Mouse (Mus musculus) T-helper 17 cell (primary cell): ENCODE data around the gene Prdx6.
"Not testable (repeated sequence)": the region's sequence is repeated elsewhere in the genome, so short reads cannot be mapped to it uniquely, and the experiment has no call there.

ENCODE experiments used
- in situ Hi-C, 2 experiments: fragments of 300-600 bp; cut with MboI, MseI; formaldehyde crosslinking; loops; 1 replicate in 1 of 2; 2 replicates in 1 of 2; pipeline ENCODE4 v1.15.1; 2025; ENCODE audit warnings: high pct_unique_total_duplicates in 2 of 2

Prdx6 gene

GRCm38 (mm10) chr1:161251417-161252265 is 622 bp upstream of the Prdx6 start:
- in situ Hi-C loops = no loop called here

DNA sequence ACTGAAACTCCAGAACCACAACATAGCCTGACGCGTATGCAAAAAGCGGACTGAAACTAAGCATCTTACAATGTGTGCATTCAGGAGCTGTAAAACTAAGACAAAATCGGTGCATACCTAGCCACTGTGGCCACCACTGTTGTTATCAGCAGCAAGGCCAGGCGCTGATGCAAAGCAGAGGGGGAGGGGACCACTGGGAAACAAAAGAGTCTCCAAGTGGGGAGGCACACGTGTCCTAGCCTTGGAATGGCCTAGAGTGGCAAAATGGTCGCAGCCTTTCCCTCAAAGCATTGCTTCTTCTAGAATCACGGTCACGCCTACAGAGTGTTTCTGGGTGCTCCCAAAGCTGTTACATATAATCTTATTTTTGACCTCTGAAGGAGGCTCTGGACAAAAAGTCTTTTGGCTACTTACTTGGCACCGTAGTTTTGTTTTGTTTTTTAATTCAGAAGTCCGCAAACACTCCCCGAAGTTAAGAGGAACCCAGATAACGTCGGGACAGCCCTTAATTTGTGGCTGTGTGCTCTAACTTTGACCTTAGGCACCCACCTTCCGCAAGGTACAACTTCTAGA is 902 bp downstream of the Prdx6 start:
- in situ Hi-C loops = no loop called here

DNA sequence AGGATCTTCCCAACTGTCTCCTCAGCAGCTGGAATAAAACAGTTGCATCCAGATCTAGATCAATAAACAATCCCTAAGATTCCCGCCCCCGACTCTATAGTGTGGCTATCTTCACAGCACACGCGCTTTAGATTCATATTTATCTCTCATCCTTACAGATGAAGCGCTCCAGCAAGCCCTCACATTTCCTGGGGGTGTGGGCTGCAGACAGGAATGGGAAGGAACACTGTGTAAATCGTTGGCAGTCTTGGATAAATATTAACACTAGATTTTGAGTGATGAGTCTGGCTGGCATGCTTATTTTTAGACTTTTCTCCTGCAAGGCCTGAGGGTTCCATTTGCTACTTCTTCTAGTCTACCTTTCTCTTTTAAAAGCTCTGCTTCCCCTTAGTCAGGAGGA is 1.6 kb downstream of the Prdx6 start:
- in situ Hi-C loops = no loop called here

DNA sequence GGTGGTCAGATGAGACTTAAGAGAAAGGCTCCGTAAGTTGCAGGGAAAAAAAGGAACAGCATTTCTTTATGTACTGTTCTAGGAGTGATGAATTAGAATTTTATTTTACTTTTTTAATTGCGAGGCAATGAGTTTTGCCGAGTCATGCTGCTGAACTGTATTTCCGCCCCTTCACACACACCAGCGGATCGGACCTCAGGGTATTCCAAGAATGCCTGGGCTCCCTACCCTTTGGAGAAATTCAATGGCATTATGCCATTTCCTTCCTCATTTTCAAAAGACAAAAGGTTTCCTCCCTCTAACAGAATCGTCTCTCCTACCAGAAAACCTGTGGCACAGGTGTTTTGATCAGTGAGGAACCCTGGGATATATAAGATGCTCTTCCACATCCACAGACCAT is 2.3 kb downstream of the Prdx6 start:
- in situ Hi-C loops = no loop called here

- in situ Hi-C loops = no loop called here
These were observed 3.1 kb downstream of the Prdx6 start for GRCm38 (mm10) chr1:161247643-161248580.

GRCm38 (mm10) chr1:161247176-161247575 is 3.8 kb downstream of the Prdx6 start:
- in situ Hi-C loops = no loop called here

DNA sequence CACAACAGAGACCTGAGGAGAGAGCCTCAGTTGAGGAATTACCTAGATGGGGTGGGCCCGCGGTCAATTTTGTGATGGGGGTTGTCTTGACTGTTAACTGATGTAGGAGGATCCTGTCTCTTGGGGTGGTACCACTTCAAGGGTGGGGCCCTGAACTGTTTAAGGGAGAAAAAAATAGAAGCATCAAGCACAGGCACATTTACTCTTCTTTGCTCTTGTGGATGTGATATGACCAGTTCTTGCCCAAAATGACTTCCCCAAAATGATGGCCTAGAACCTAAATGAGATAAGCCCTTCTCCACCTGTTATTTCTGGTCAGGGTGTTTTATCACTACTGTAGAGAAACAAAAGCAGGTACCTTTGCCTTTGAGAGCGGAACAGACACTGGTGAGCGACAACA is 13.3 kb downstream of the Prdx6 start:
- in situ Hi-C loops = no loop called here

DNA sequence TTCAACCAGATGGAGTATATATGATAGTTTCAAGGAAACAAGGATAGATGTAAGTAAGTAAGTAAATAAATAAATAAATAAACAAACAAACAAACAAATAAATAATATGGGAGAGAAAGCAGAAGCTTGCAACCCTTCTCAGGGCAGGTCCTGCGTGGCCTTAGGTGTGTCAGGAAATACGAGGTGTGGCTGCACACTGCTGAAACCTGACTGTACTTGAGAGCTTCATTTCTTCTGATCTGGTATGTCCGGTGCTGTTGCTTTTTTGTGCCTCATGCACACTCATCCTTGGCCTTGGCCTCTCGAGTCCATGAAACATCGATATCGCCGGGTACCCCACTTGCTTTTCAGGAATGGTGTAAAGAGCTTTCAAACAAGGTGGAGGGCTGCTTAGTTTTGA is 13.7 kb downstream of the Prdx6 start:
- in situ Hi-C loops = no loop called here

DNA sequence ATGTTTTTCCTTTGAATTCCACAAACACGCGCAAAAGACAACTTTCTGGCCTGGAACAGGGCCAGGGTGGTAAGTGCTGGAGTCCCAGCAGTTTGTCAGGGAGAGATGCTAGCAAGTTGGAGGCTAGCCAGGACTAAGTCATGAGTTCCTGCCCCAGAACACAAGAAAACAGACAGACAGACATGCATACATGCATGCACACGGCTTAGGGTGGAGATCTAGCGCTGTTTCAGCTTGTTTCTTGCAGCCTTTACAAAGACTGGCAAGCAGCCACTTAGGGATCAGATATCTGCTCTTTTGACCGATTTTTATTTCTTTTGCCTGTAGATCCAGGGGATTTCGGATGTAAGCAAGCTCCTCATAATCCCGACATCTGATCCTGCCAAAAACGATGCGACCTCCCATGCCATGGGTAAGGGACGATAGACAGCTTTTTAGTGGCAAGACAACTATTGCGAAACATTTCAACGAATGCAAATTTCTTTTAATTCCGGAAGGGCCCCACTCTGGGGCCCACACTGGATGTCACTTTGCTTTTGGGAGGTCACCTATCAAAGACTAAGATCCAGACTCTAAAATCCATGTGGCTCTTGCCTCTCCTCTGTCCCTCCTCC is 17.7 kb downstream of the Prdx6 start:
- in situ Hi-C loops = no loop called here

- in situ Hi-C loops = no loop called here
These were observed 18.8 kb downstream of the Prdx6 start for GRCm38 (mm10) chr1:161232181-161232580.

- in situ Hi-C loops = no loop called here
These were observed 26.2 kb downstream of the Prdx6 start for GRCm38 (mm10) chr1:161224837-161225236.

- in situ Hi-C loops = loop anchor here (5.0 to 10.0 kb wide), 3 partner anchors 65 to 522 kb away; no protein-coding TSS in a partner anchor
These were observed 31.2 kb downstream of the Prdx6 start for GRCm38 (mm10) chr1:161219816-161220215.

DNA sequence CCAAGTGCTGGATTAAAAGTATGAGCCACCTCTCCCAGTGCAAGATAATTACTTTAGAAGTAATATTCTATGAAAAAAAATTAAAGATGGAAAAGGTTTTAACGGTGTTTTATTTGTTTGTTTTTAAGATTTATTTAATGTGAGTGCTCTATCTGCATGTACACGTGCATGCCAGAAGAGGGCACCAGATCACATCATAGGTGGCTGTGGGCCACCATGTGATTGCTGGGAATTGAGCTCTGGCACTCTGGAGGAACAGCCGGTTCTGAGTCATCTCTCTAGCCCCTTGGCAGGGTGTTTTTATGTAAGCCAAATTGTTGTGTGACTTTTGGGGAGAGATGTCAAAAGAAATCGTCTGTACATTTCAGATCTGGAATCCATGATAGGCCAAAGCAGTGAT is 36.6 kb downstream of the Prdx6 start:
- in situ Hi-C loops = loop anchor here in 1 of 2 experiments (10.0 kb wide), 1 partner anchor 70 kb away; no protein-coding TSS in a partner anchor

GRCm38 (mm10) chr1:161199856-161200255 is 51.2 kb downstream of the Prdx6 start:
- in situ Hi-C loops = loop anchor here in 1 of 2 experiments (5.0 kb wide), 1 partner anchor 87 kb away; no protein-coding TSS in a partner anchor

GRCm38 (mm10) chr1:161196364-161196763 is 54.7 kb downstream of the Prdx6 start:
- in situ Hi-C loops = not testable (repeated sequence)

GRCm38 (mm10) chr1:161195541-161196351 is 55.3 kb downstream of the Prdx6 start:
- in situ Hi-C loops = no loop called here

DNA sequence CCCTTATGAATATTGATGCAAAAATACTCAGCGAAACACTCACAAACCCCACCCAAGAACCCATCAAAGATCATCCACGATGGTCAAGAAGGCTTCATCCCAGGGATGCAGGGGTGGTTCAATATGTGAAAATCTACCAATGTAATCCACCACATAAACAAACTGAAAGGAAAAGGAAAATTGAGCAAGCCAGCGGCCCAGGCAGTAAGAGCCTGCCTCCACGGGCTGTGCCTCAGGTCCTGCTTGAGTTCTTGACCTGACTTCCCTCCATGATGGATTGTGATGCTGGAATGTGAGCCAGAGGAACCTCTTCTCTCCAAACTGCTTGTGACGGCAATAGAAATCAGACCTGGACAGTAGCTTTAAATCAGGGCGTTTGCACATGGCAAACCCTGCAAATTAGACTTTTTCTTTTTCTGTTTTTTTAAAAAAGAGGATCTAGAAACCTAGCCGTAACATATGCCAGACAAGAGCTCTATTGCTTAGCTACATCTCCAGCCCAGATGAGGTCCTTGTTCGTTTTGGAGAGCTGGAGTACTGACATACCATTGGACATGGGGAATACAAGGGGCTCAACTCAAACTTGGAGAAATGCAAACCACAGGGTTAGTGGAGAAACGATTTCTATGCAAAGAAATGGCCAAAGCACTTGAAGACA is 60.6 kb downstream of the Prdx6 start:
- in situ Hi-C loops = no loop called here
